Mouse (Mus musculus) kidney, adult 9 months (tissue): ENCODE data around the gene Arsj.

Experiments
- DNase-seq: peaks from one replicate; pipeline ENCODE4 v3.0.0; 2022

Gene Arsj

GRCm38 (mm10) chr3:126404199-126404598, 40.7 kb downstream of the Arsj start:
- DNase-seq, result no peak

- DNase-seq, result no peak
Observed at GRCm38 (mm10) chr3:126430524-126431064, 67.1 kb downstream of the Arsj start.

- DNase-seq, result peak; percentile 88
Observed at GRCm38 (mm10) chr3:126439331-126439730, 75.8 kb downstream of the Arsj start.

- no peak for DNase-seq
Observed at GRCm38 (mm10) chr3:126449058-126449457, 85.6 kb downstream of the Arsj start.

- no peak for DNase-seq
Observed at GRCm38 (mm10) chr3:126449515-126449914, 86.0 kb downstream of the Arsj start.

GRCm38 (mm10) chr3:126455787-126456482, 92.5 kb downstream of the Arsj start:
- DNase-seq, result no peak

GRCm38 (mm10) chr3:126463119-126463815, 99.8 kb downstream of the Arsj start:
- no peak for DNase-seq

- DNase-seq, result no peak
Observed at GRCm38 (mm10) chr3:126464262-126464661, 100.8 kb downstream of the Arsj start.
